Mouse (Mus musculus) liver, embryonic 14.5 days (tissue): ENCODE measurements around the gene Bod1l.

ENCODE experiments used
- CTCF ChIP-seq: IDR thresholded peaks from 2 replicates; pipeline ENCODE4 v1.5.1; 2016; ENCODE audit warnings: antibody characterized with exemption, low read depth, control low read depth
- EP300 ChIP-seq: IDR thresholded peaks from 2 replicates; pipeline ENCODE4 v1.6.1; 2016; ENCODE audit warnings: antibody characterized with exemption, low read depth

DNA sequence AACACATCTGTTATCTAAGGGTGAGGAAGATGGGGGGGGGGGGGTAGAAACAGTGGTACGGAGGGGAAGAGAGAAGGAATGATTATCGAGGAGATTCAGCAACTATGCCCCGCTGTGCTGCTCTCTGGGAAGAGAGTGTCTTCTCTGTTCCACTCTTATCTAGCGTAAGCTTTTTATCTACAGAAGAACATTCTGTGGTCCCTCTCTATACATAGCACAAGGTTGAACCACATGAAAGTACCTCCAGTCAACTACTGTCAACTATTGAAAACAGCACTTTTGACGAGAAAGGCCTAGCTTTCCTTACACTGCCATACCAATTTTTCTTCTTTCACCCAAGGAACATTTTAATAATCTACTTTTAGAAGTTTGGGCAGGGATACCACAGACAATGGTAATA, 2.4 kb downstream of the Bod1l start:
- TF ChIP-seq EP300 (0 out of 2 replicates have a peak, but pooled peaks have one; percentile 26), CTCF (no peak)
